Mouse (Mus musculus) heart, adult 2 months (tissue): Measurements from ENCODE around the gene Gm20388.

Experiments
- CTCF ChIP-seq: fragments of 200-600 bp; IDR thresholded peaks from 2 replicates; pipeline ENCODE4 v1.8.1; 2022; ENCODE audit warnings: antibody characterized with exemption, mild to moderate bottlenecking, moderate library complexity
- EP300 ChIP-seq: fragments of 200-500 bp; IDR thresholded peaks from 2 replicates; pipeline ENCODE4 v1.6.1; 2011; ENCODE audit warnings: low read depth, low read length, control low read depth; ENCODE audit not compliant: insufficient read depth
- POLR2A ChIP-seq: fragments of 200-500 bp; IDR thresholded peaks from 2 replicates; pipeline ENCODE4 v1.6.1; 2011; ENCODE audit warnings: mild to moderate bottlenecking, low read depth, low read length, control low read depth; ENCODE audit not compliant: insufficient read depth

- peak; percentile 63 for TF ChIP-seq CTCF
- TF ChIP-seq POLR2A = peak; percentile 71
- 0 out of 2 replicates have a peak, but pooled peaks have one; percentile 8 for TF ChIP-seq EP300
These were observed 3608.0 kb downstream of the Gm20388 start, which contains the start of gene Gas8 for GRCm38 (mm10) chr8:123518667-123519066.
